Mouse (Mus musculus) heart, postnatal 0 days (tissue): ENCODE data around the gene Dlgap4. TPM values are rescaled to one million over a fixed set of nuclear protein-coding genes. Genes with fewer than 3 reads are reported as not detected.

ENCODE experiments used
- ATAC-seq: fragments of 200-750 bp; cut with Nextera tagmentation; 2 replicates; pipeline ENCODE4 v1.8.0; 2017; ENCODE audit warnings: low read depth, moderate number of reproducible peaks, moderate library complexity; ENCODE audit not compliant: insufficient read depth
- DNase-seq: peaks from one replicate; pipeline ENCODE4 v3.0.0-alpha.2; 2016; ENCODE audit warnings: low spot score
- H3K27ac ChIP-seq: fragments of 300-500 bp; sonication (generic); 2 replicates; pipeline ENCODE4 v1.5.1; 2014; ENCODE audit warnings: low read depth, mild to moderate bottlenecking
- H3K27me3 ChIP-seq: fragments of 300-500 bp; sonication (generic); 2 replicates; pipeline ENCODE4 v1.6.1; 2014; ENCODE audit warnings: low read length, mixed read lengths; ENCODE audit not compliant: control insufficient read depth, insufficient read depth
- H3K36me3 ChIP-seq: fragments of 300-500 bp; sonication (generic); replicated peaks from 2 replicates; pipeline ENCODE4 v1.6.1; 2014; ENCODE audit warnings: low read length, mixed read lengths; ENCODE audit not compliant: control insufficient read depth, insufficient read depth
- H3K4me1 ChIP-seq: fragments of 300-500 bp; sonication (generic); 2 replicates; pipeline ENCODE4 v1.6.1; 2014; ENCODE audit warnings: antibody characterized with exemption; ENCODE audit not compliant: control insufficient read depth, insufficient read depth
- H3K4me2 ChIP-seq: fragments of 300-500 bp; sonication (generic); 2 replicates; pipeline ENCODE4 v1.6.1; 2014; ENCODE audit warnings: low read depth, mild to moderate bottlenecking, low read length, moderate library complexity
- H3K4me3 ChIP-seq: fragments of 300-500 bp; sonication (generic); 2 replicates; pipeline ENCODE4 v1.5.1; 2014; ENCODE audit warnings: low read depth, low read length
- H3K9ac ChIP-seq: fragments of 300-500 bp; sonication (generic); replicated peaks from 2 replicates; pipeline ENCODE4 v1.6.1; 2014; ENCODE audit warnings: low read depth, low read length, mixed read lengths
- H3K9me3 ChIP-seq: fragments of 300-500 bp; sonication (generic); replicated peaks from 2 replicates; pipeline ENCODE4 v1.6.1; 2016; ENCODE audit warnings: low read length; ENCODE audit not compliant: control insufficient read depth
- CTCF ChIP-seq: IDR thresholded peaks from 2 replicates; pipeline ENCODE4 v1.5.1; 2016; ENCODE audit warnings: antibody characterized with exemption, control low read depth, low read depth
- EP300 ChIP-seq: IDR thresholded peaks from 2 replicates; pipeline ENCODE4 v1.6.1; 2016; ENCODE audit warnings: antibody characterized with exemption, low read depth
- WGBS: fragments of 180-500 bp; shearing (Covaris S2); extraction: QIAGEN DNeasy Blood & Tissue Kit; methylation state at CpG from one replicate; pipeline ENCODE4 v1.1.7; 2014; 5-methylcytosine and 5-hydroxymethylcytosine counted together
- polyA plus RNA-seq: library from polyadenylated mRNA; unstranded; fragments of >200 nt; fragmentation: Nextera tagmentation; extraction: Ambion mirVana; gene quantifications from 2 replicates; pipeline ENCODE4 v1.2.1, GENCODE M21; 2015
- total RNA-seq: library from RNA; depleted of rRNA; stranded (reverse); fragments of >200 nt; gene quantifications from 2 replicates; pipeline ENCODE4 v1.2.3, GENCODE M21; 2014; ENCODE audit warnings: low replicate concordance

Dlgap4 gene
- total and polyA plus RNA-seq, 2 experiments from 2014 or later = 51.3 to 58.5 TPM

- no peak overlapping the region for H3K4me3 ChIP-seq
- no peaks in the 10 kb centered on the region for H3K4me1 ChIP-seq
- peaks cover 46% of the 10 kb centered on the region for H3K27me3 ChIP-seq
- H3K9me3 ChIP-seq = no peaks in the 10 kb centered on the region
- H3K36me3 ChIP-seq = no peaks in the 10 kb centered on the region
- TF ChIP-seq CTCF (no peak), EP300 (no peak)
- ATAC-seq = no peak
- H3K9ac ChIP-seq = no peak overlapping the region
- no peak overlapping the region for H3K4me2 ChIP-seq
- no peak for DNase-seq
- WGBS = 5% methylated on average over 14 of the region's 14 CpGs
- no peak overlapping the region for H3K27ac ChIP-seq
Observed at GRCm38 (mm10) chr2:156688604-156689003, 75.1 kb downstream of the Dlgap4 start.

- no peak overlapping the region for H3K4me2 ChIP-seq
- peaks cover 31% of the 10 kb centered on the region for H3K27me3 ChIP-seq
- WGBS = 45% methylated on average over 2 of the region's 2 CpGs
- H3K9me3 ChIP-seq = no peaks in the 10 kb centered on the region
- H3K36me3 ChIP-seq = no peaks in the 10 kb centered on the region
- H3K9ac ChIP-seq = no peak overlapping the region
- H3K4me3 ChIP-seq = no peak overlapping the region
- TF ChIP-seq EP300 (no peak), CTCF (no peak)
- no peak for DNase-seq
- ATAC-seq = no peak
- H3K4me1 ChIP-seq = no peaks in the 10 kb centered on the region
- no peak overlapping the region for H3K27ac ChIP-seq
Observed at GRCm38 (mm10) chr2:156690833-156691232, 77.3 kb downstream of the Dlgap4 start.

DNA sequence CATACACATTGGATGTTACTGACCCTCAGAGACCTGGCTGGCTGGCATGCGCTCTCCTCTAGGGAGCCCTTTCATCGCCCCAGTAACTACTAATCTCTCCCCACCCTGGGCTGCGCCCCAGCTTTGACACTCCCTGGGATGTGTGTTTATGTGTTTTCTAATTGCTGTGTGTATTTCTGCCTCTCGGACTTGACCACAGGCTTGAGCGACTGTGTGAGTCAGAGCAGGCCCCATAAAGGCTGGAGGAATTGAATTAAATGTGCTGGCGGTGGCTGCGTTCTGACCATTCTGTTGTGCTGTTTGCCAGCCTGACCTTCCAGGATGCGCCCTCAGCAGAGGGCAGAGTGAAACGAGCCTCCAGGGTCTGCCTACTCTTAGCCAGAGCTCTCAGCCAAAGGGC is 78.2 kb downstream of the Dlgap4 start:
- no peak for TF ChIP-seq EP300
- no peak for TF ChIP-seq CTCF
- WGBS = 60% methylated on average over 9 of the region's 9 CpGs
- no peak overlapping the region for H3K27ac ChIP-seq
- H3K4me2 ChIP-seq = no peak overlapping the region
- no peaks in the 10 kb centered on the region for H3K9me3 ChIP-seq
- H3K36me3 ChIP-seq = no peaks in the 10 kb centered on the region
- H3K27me3 ChIP-seq = peaks cover 31% of the 10 kb centered on the region
- H3K9ac ChIP-seq = no peak overlapping the region
- no peak for DNase-seq
- H3K4me3 ChIP-seq = no peak overlapping the region
- no peaks in the 10 kb centered on the region for H3K4me1 ChIP-seq
- ATAC-seq = no peak

DNA sequence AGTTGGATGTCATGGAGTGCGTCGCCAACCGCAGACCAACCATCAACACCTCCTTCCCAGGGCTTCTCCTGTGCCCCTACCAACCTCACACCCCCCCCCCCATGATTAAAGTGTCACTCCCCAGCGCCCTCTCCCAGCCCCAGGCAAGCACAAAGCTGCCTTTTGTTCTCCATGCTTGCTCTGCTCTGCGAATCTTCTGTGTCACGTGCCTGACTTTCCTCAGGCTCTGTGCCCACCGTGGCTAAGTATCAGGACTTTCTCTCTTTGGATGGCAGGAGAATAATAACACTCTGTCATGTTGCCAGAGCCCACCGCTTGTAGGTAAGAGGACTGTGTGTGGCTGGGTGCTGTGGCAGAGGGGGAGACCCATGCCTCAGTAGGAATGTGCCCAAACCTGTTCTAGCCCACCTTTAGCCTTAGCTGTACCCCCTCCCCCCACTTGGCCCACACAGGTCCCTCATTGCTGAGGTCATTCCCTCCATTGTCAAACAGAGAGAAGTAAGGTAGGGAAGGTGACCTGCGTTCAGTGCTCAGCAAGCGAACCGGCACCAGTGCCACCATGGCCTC is 79.8 kb downstream of the Dlgap4 start:
- ATAC-seq = no peak

DNA sequence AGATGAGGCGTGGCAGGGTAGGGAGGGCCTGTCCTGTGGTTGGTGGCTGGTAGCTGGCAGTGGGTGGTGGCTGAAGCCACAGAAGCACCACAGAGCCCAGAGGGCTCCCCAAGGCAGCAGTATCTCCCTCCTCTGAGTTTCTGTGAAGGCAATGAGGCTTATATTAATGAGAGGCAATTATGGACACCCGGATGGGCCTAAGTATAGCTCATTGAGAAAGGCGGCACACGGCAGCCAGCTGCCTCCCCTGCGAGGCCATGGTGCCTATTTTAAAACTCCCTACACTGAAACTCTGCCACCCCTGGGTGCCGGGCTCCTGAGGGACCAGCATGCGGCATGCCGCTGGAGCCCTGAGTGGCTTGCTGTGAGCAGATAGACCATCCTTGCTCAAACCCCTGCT is 83.8 kb downstream of the Dlgap4 start:
- Histone ChIP-seq H3K9me3 (no peaks in the 10 kb centered on the region), H3K4me1 (no peaks in the 10 kb centered on the region), H3K4me3 (no peak overlapping the region), H3K9ac (no peak overlapping the region), H3K27me3 (no peaks in the 10 kb centered on the region), H3K36me3 (no peaks in the 10 kb centered on the region), H3K27ac (no peak overlapping the region), H3K4me2 (no peak overlapping the region)
- WGBS = 43% methylated on average over 8 of the region's 8 CpGs
- no peak for DNase-seq
- TF ChIP-seq CTCF (no peak), EP300 (no peak)
- ATAC-seq = no peak

More for the DNA sequence above, 79.8 kb downstream of the Dlgap4 start:
- Histone ChIP-seq H3K4me1 (no peaks in the 10 kb centered on the region), H3K27ac (no peak overlapping the region), H3K27me3 (peaks cover 20% of the 10 kb centered on the region), H3K9me3 (no peaks in the 10 kb centered on the region), H3K4me3 (no peak overlapping the region), H3K9ac (no peak overlapping the region), H3K36me3 (no peaks in the 10 kb centered on the region), H3K4me2 (no peak overlapping the region)
- 54% methylated on average over 11 of the region's 11 CpGs for WGBS
- no peak for DNase-seq
- TF ChIP-seq EP300 = no peak
- no peak for TF ChIP-seq CTCF

DNA sequence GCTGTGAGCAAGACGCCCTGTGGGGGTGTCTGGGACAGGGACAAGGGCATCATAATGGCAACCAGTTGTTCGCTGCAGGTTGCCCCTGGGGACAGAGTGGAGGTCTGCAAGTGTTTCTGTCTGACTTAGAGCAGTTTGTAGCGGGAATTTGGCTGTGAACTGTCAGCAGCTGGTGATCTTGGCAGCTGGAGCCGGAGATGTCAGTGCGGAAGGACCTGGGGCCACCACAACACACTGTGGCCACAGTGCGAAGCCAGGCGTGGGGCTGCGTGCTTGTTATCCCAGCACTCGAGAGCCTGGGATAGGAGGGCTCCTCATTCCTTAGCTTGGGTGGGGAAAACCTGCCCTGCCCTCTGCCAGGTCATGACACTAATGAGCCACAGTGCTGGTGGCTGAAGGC is 84.7 kb downstream of the Dlgap4 start:
- Histone ChIP-seq H3K4me2 (no peak overlapping the region), H3K4me1 (no peaks in the 10 kb centered on the region), H3K36me3 (no peaks in the 10 kb centered on the region), H3K9ac (no peak overlapping the region), H3K27ac (no peak overlapping the region), H3K9me3 (no peaks in the 10 kb centered on the region), H3K4me3 (no peak overlapping the region), H3K27me3 (peaks cover 5% of the 10 kb centered on the region; the same call in 1 of the 2 replicates)
- TF ChIP-seq CTCF (no peak), EP300 (no peak)
- WGBS = 49% methylated on average over 9 of the region's 9 CpGs
- DNase-seq (no peak), ATAC-seq (no peak)
